Mouse (Mus musculus): ENCODE measurements around the gene Slc22a20. TPM values are rescaled to one million over a fixed set of nuclear protein-coding genes. Genes with fewer than 3 reads are reported as not detected.
A peak's percentile ranks its signal among the peaks of the same experiment; 100 is the strongest.

Slc22a20 gene
- total RNA-seq, 2 experiments from 2014 or later = not detected

DNA sequence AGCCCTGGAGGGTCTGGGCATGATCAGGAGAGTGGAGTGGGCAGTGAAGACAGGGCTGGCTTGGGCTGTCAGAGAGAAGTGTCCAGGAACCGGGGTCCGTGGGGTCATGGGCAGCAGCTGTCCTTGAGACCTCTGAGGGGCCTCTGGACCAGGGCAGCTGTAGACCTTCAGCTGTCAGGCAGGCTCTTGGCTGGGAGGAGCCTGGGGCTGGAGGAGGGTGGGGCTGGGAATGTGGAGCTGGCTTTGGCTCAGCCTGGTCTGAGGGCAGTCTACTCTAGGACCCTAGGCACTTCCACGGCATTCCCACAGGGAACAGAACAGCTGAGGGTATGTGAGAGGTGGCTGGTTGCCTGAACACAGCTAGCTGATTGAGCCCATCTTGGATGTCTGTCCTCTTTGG is 50.7 kb downstream of the Slc22a20 start:
- intact Hi-C loops (cut with DNase I) = no loop called here
- no peak for DNase-seq (ENCODE audit: low spot score in 2 of 2)

DNA sequence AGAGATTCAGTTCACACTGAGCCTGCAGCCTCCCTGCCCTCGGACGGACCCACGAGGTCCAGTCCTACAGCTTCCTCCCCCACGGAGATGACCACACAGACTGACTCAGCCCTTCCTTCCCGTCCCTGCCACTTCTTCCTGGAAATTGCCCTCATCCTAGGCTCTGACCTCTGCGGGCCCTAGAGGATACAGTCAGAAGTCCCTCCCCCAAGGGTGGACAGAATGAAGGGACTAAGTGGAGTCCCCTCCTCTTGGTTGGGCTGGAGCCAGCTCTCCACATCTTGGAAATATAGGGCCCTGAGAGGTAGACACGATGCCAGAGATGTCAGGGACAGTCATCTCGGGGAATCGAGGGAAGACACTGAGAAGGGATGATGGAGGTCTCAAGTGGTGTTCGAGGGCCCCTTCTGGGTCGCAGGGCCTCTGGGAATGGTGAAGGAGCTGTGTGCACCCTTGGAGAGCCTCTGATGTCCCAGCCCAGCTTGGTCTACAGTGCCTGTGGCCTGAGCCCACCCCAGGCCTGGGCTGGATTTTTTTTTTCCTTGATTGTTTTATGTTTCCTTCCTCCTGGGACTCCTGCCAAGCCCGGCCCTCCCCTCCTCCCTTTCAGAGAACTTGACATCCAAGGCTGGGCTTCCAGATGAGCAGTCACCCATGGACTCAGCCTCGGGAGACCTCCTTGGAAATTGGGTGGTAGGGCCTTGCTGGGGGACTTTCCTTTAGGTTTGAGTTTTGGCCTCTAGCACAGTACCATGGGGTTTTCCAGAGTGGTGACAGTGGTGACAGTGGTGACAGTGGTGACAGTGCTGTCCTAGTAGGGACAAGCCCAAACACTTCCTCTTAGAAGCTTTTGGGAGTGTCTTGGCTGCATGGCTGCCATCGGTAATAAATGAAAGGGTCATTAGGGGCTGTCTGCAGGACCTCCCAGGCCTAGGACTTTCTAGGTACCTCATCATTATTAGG is 56.0 kb downstream of the Slc22a20 start:
- intact Hi-C loops (cut with DNase I) = no loop called here
- no peak for DNase-seq (ENCODE audit: low spot score in 2 of 2)

DNA sequence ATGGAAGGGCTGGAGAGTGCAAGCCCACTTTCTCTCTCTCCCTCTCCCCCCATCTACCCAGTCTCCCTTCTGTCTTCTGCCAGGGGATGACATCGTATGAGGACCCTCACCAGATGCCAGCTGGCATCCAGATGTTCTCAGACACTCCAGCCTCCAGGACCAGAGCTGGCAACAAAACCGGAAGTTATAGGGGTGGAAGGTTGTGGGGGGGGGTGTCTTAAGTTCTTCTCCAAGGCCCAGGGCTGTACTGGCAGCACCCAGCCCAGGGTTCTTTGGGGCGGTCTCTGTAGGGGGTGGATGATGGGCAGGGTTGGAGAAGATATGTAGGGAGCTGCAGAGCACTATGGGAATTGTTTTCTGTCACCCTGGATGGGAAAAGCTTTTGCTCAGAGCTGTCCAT is 57.4 kb downstream of the Slc22a20 start:
- DNase-seq (ENCODE audit: low spot score in 2 of 2) = no peak
- intact Hi-C loops (cut with DNase I) = no loop called here

DNA sequence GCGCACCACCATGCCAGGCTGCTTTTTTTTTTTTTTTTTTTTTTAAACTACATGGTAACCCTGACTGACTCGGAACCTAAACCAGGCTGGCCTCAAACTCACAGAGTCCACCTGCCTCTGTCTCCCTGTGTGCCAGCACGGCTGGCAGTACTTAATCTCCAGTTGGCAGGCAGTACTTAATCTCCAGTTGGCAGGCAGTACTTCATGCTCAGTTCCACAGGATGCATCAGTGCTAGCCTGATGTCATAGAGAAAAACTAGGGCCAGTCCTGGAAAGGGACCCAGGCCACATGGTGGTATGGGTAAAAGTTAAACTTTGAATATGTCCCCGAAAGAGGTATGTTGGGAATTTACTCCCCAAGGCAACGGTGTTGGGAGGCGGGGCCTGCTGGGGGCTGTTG is 57.8 kb downstream of the Slc22a20 start:
- DNase-seq (ENCODE audit: low spot score in 2 of 2) = no peak
- intact Hi-C loops (cut with DNase I) = no loop called here

DNA sequence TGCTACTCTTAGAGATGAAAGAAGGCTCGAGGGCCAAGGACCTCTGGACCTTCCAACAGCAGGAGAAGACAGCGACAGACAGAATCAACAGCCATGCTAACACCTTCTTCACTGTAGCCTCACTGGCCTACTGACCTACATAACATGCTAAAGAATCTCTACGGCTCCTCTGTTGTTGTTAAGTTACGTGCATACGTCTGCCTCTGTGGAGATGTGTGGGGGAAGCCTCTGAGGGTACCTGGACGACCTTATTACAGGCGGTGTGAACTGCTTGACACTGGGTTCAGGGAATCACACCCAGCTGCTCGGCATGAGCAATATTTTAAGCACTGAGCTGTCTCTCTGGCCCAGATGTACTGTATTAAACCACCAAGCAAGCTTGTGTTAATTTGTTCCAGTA is 58.4 kb downstream of the Slc22a20 start:
- DNase-seq (ENCODE audit: low spot score in 2 of 2) = no peak
- intact Hi-C loops (cut with DNase I) = no loop called here

DNA sequence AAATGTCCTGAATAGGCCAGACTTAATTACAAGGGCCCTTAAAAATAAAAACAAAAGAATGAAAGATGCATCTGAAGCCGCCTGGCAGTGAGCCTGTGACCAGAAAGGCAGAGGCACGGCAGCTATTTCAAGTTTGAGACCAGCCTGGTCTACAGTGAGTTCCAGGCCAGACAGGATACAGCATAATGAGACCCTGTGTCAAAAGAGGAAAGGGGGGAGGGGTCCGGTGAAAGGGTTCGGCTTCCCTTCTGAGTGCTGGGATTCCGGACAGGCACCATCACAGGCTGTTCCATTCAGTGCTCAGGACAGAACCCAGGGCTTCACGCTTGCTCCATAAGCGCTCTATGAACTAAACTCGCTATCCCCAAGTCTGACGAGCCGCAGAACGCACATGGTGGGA is 58.9 kb downstream of the Slc22a20 start:
- DNase-seq (ENCODE audit: low spot score in 2 of 2) = no peak
- intact Hi-C loops (cut with DNase I) = no loop called here

DNA sequence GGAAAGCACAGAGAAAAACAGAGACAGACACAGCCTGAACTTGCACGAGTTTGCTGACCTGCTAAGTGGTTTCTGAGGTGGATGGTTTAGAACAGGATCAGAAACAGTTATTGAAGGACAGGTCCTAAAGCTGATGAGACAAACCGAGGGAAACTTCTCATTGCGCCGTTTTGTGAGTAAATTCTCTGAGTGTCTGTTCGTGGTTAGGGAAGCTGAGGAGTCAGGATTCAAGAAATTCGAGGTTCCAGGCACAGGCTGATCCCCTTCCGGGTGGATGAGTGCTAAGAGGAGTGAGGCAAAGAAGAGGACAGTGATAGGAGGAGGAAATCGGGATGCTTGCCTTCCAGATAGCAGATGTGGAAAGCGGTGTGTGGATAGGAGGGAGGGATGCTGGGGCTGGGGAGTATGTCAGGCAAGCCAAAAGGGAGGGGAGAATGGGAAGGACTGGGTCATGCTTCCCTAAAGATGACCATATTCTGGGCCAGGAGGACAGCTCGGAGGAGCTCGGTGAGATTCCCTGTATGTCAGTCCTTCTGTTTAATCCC is 60.6 kb downstream of the Slc22a20 start:
- intact Hi-C loops (cut with DNase I) = loop anchor here (2.0 kb wide), 1 partner anchor 31 kb away; no protein-coding TSS in a partner anchor
- no peak for DNase-seq (ENCODE audit: low spot score in 2 of 2)

DNA sequence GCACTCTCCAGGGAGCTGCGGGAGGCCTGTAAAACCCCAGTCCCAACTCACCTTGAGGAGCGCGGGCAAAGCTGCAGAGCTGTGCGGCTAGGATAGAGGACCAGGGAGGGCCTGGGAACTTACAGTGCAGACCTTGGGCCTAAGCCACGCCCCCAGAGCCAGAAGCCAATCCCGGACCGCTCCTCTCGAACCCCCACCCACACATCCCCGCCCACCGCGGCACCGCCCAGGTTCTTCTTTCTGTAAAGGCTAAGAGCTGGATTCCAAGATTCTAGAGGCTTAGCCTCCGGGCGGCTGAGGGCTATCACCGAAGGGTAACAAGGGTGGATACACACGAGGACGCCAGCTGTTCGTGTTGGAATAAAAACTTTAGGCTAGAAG is 61.2 kb downstream of the Slc22a20 start, which contains the start of gene Cdc42ep2:
Gene Cdc42ep2, minus strand, starts transcription at position 104 of the 381 bp plus-strand sequence.
- peak; percentile 90 to 91 for DNase-seq (ENCODE audit: low spot score in 2 of 2)
- intact Hi-C loops (cut with DNase I) = loop anchor here (2.0 to 5.0 kb wide), 2 partner anchors 32 to 93 kb away; partner anchors contain the start of gene Capn1

DNA sequence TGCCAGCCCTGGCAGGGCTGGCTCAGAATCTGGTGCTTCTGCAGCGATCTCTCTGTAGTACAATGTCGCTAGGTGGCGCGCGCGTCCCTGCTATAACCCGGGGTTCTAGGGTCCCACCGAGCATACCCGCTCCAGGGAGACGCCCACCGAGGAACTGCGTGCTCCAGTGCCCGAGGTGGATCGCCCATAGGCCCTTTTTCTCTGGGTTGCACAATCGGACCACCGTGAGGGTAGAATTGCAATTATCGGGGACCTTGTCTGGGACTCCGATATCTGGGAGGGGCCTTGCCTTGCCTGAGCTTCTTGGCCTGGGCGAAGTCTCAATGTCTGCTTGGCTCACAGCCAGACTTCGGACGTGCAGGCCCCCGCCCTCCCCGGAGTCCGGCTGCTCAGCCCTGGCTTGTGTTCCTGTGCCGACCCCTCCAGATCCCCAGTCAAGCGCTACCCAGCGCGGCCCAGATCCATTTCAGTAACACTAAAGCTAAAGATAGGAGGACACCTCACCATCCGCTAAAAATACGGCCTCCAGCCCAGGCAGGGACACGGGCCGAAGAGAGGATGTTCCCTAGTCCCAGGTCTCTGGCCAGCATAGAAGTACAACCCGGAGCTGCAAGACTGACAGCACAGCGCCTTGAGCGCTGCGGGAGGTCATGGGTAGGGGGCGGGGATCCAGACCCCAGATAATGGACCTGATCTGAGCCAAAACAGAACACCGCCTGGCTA is 61.8 kb downstream of the Slc22a20 start:
- intact Hi-C loops (cut with DNase I) = loop anchor here (2.0 to 5.0 kb wide), 2 partner anchors 33 to 93 kb away; partner anchors contain the start of gene Capn1
- peak; percentile 91 to 95 for DNase-seq (ENCODE audit: low spot score in 2 of 2)

DNA sequence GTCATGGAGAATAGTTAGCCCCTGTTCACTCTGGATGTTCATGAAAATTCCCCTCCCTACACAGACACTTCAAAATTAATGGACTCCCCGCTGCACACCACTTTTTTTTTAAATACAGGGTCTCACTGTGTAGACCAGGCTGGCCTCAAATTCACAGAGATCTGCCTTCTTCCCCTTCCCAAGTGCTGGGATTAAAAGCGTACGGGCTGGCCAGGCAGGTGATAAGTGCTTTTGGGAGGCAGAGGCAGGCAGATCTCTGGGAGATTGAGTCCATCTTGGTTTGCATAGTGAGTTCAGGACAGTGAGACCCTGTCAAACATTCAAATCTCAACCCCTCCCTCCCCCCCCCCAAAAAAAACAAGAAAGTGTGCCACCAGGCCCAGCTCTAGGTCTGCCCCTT is 63.0 kb downstream of the Slc22a20 start:
- intact Hi-C loops (cut with DNase I) = loop anchor here (5.0 kb wide), 1 partner anchor 94 kb away; the partner anchor contains the start of gene Capn1
- DNase-seq (ENCODE audit: low spot score in 2 of 2) = no peak

DNA sequence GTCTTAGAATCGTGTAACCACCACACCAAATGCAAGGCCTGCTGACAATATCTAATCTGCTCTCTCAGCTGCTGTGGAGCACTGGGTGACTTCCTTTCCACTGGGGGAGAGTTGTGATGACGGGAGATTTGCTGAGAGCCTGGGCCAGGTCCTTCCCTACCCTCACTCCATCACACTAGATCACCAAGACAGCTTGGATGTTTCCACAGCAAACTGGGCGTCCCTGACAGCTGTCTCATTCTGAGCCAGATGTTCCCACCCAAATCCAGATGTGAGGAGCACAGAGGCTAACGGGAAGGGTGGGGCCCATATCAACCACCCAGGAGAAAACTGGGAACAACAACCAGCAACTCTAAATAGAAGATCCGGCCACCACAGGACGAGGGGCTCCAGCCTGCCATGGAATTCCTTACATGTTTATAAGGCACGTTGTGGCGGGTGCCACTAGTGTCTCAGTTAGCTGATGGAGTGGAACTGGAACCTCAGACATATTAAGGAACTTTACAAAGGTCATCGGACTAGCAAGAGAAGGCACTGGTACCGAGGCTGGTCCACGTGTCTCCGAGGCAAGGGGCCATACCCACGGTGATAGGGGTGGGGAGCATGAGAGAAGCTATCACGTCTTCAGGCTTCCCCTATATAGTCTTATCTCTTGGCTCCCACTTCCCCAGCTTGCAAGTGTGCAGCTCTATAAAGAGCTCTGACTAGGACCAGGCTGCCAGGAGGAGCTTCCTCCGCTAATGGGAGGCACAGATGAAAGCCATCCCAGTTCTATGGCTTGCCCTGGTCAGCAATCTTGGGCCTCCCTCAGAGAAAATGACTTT is 63.6 kb downstream of the Slc22a20 start:
- DNase-seq (ENCODE audit: low spot score in 2 of 2) = no peak
- intact Hi-C loops (cut with DNase I) = loop anchor here (5.0 kb wide), 1 partner anchor 95 kb away; the partner anchor contains the start of gene Capn1

DNA sequence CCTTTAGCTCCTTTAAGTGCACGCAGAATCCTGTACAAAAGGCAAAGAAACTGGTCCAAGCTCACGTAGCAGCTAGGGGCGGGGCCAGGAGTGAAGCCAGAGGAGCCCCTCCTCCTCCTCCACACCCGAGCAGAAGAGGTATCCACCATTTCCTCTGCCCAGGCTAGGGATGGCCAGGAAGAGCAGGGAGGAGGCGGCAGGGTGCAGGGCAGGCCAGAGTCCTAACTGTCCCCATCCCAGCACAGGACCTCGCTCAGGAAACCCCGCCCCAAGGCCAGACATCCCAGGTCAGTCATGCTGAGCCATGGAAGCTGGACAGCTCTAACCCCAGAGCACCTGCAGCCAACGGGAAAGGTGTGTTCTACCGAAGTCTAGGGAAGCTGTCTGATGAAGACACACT is 64.2 kb downstream of the Slc22a20 start:
- intact Hi-C loops (cut with DNase I) = loop anchor here (5.0 kb wide), 1 partner anchor 96 kb away; the partner anchor contains the start of gene Capn1

More for the DNA sequence above, 64.2 kb downstream of the Slc22a20 start:
- no peak for DNase-seq (ENCODE audit: low spot score in 2 of 2)

Other genes with a start within 250 kb of the Slc22a20 start
- gene Ltbp3, start 245.2 kb downstream of the Slc22a20 start, total RNA-seq (2021) = 10 to 100 TPM; 26.6 to 29.0 TPM
- gene Scyl1, start 214.7 kb downstream of the Slc22a20 start, total RNA-seq (2021) = 10 to 100 TPM; 77.7 to 79.5 TPM
- 10 to 100 TPM; 11.1 to 12.1 TPM for gene Frmd8, start 110.9 kb downstream of the Slc22a20 start, total RNA-seq (2021)
- gene Slc25a45, start 108.3 kb downstream of the Slc22a20 start, total RNA-seq (2021) = 1 to 10 TPM; 2.8 to 3.0 TPM
- gene Tigd3, start 92.0 kb downstream of the Slc22a20 start, total RNA-seq (2021) = 1 to 10 TPM; 5.6 to 5.9 TPM
- gene Dpf2, start 73.1 kb downstream of the Slc22a20 start, total RNA-seq (2021) = 10 to 100 TPM; 87.6 to 90.4 TPM
- 1 to 10 TPM; 7.1 to 8.0 TPM for gene Cdc42ep2, start 61.3 kb downstream of the Slc22a20 start, total RNA-seq (2021)
- gene Pola2, start 21.9 kb downstream of the Slc22a20 start, total RNA-seq (2021) = 1 to 10 TPM; 6.2 to 6.6 TPM
- 10 to 100 TPM; 14.5 to 17.4 TPM for gene Capn1, start 29.8 kb upstream of the Slc22a20 start, total RNA-seq (2021)
- 10 to 100 TPM; 41.2 to 44.4 TPM for gene Syvn1, start 60.4 kb upstream of the Slc22a20 start, total RNA-seq (2021)
- gene Mrpl49, start 71.6 kb upstream of the Slc22a20 start, total RNA-seq (2021) = 10 to 100 TPM; 49.8 to 54.3 TPM
- gene Fau, start 71.7 kb upstream of the Slc22a20 start, total RNA-seq (2021) = 100 to 1,000 TPM; 597 to 658 TPM
- 10 to 100 TPM; 39.4 to 41.7 TPM for gene Znhit2, start 75.0 kb upstream of the Slc22a20 start, total RNA-seq (2021)
- gene Tm7sf2, start 82.2 kb upstream of the Slc22a20 start, total RNA-seq (2021) = 10 to 100 TPM; 41.3 to 46.1 TPM
- 10 to 100 TPM; 73.9 to 87.1 TPM for gene Vps51, start 91.1 kb upstream of the Slc22a20 start, total RNA-seq (2021)
- gene Tmem262, start 93.9 kb upstream of the Slc22a20 start, total RNA-seq (2021) = not detected
- 1 to 10 TPM in 1 of 2 experiments, under 1 TPM in 1; 0.59 to 1.3 TPM for gene Gm28374, start 96.1 kb upstream of the Slc22a20 start, total RNA-seq (2021)
- gene Zfpl1, start 98.8 kb upstream of the Slc22a20 start, total RNA-seq (2021) = 10 to 100 TPM; 32.8 to 35.0 TPM
- gene Cdca5, start 98.8 kb upstream of the Slc22a20 start, total RNA-seq (2021) = under 1 TPM; 0.38 to 0.44 TPM
- gene AC131692.1, start 108.3 kb upstream of the Slc22a20 start, total RNA-seq (2021) = not detected
- gene Naaladl1, start 119.6 kb upstream of the Slc22a20 start, total RNA-seq (2021) = not detected
- gene Sac3d1, start 132.5 kb upstream of the Slc22a20 start, total RNA-seq (2021) = 10 to 100 TPM; 23.7 to 24.7 TPM
- gene Snx15, start 142.2 kb upstream of the Slc22a20 start, total RNA-seq (2021) = 10 to 100 TPM; 39.2 to 42.9 TPM
- under 1 TPM in 1 of 2 experiments, not detected in 1; 0.33 TPM for gene Batf2, start 154.8 kb upstream of the Slc22a20 start, total RNA-seq (2021)
- gene Arl2, start 155.4 kb upstream of the Slc22a20 start, total RNA-seq (2021) = 10 to 100 TPM; 61.2 to 69.7 TPM
- gene Majin, start 198.2 kb upstream of the Slc22a20 start, total RNA-seq (2021) = under 1 TPM; 0.27 to 0.40 TPM
- not detected for gene Gpha2, start 240.2 kb upstream of the Slc22a20 start, total RNA-seq (2021)
- gene Ppp2r5b, start 249.7 kb upstream of the Slc22a20 start, total RNA-seq (2021) = 100 to 1,000 TPM; 187 to 194 TPM